Mouse (Mus musculus): ENCODE data around the gene Camk1d.

Gene Camk1d

DNA sequence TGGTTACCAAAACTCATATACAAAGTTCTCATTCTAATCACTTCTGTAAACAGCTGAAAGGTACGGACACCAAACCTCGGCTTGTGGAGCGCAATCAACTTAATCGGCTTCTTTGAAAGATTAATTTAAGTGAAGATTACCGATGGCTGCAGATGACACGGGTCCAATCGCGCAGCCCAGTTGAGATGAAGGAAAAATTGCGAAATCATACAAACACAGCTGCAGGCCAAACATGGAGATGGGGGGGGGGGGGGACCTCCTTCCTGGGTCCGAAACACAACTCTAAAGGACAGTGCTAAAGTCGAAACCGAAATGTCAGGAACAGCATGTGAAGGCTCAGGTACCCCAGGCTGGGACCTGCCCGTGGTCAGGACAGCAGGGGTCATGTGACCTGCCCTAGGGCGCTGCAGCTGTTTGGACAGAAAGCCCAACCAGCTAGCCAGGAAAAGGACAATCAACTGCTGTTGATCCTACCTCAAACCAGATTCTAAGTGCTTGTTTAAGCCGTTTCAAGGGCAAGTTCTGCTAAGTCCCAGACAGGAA, 44.7 kb downstream of the Camk1d start:
- no peak for ATAC-seq (ENCODE audit: insufficient number of reproducible peaks, low FRiP score, low TSS enrichment)

- no peak for ATAC-seq (ENCODE audit: insufficient number of reproducible peaks, low FRiP score, low TSS enrichment)
These were observed 45.4 kb downstream of the Camk1d start for GRCm38 (mm10) chr2:5668940-5669339.

DNA sequence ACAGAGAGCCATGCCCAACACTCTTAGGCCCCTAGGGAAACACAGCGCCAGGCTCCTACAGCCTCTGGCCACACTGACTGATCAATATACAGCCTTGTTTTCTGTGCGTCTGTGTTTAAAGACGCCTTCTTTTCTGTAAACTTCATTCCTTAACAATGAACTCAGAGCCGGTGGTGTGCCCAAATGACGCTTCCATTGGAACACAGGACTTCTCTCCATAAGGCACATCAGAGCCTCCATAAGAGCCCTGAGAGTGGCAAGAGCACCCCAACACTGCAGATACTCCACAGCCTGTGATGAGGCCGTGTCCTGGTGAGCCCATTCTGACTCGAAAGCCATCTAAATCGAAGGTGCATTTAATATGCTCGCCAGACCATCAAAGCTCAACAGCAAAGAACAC, 50.8 kb downstream of the Camk1d start:
- no peak for ATAC-seq (ENCODE audit: insufficient number of reproducible peaks, low FRiP score, low TSS enrichment)

GRCm38 (mm10) chr2:5661946-5662345, 52.4 kb downstream of the Camk1d start:
- no peak for ATAC-seq (ENCODE audit: insufficient number of reproducible peaks, low FRiP score, low TSS enrichment)

DNA sequence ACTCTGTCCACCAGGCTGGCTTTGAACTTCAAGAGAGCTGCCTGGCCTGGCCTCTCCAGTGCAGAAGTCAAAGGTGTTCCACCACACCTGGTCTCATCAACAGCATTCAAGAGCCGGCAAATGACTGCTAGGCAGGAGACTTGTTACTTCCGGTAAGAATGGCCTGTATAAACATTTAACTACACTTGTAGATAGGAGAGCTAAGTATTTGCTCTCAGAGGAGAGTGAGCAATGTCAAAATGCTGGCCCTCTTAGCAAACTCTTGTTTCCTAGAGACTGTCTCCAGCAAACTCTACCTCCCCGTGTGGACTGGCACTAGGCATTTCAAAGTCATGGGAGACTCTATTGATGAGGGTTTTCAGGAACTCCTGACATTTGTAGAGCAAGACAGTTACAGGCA, 56.3 kb downstream of the Camk1d start:
- no peak for ATAC-seq (ENCODE audit: insufficient number of reproducible peaks, low FRiP score, low TSS enrichment)

DNA sequence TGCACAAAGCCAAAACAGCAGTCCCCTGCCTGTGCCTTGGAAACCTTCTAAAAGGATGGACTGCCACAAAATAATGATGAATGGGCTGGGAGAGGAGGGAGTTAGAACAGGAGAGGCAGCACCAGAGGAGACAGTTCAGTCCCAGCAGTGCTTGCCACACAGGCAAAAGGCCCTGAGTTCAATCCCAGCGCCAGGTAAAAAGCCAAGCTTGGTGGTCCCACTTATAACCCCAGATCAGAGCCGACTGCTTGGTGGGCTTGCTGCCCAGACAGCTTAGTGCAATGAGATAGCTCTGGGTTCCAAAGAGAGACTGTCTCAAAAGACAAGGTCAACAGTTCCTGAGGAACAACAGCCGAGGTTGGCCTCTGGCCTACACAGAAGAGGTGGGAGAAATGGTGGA, 58.0 kb downstream of the Camk1d start:
- ATAC-seq (ENCODE audit: insufficient number of reproducible peaks, low FRiP score, low TSS enrichment) = no peak

- no peak for ATAC-seq (ENCODE audit: insufficient number of reproducible peaks, low FRiP score, low TSS enrichment)
These were observed 62.2 kb downstream of the Camk1d start for GRCm38 (mm10) chr2:5652071-5652470.

DNA sequence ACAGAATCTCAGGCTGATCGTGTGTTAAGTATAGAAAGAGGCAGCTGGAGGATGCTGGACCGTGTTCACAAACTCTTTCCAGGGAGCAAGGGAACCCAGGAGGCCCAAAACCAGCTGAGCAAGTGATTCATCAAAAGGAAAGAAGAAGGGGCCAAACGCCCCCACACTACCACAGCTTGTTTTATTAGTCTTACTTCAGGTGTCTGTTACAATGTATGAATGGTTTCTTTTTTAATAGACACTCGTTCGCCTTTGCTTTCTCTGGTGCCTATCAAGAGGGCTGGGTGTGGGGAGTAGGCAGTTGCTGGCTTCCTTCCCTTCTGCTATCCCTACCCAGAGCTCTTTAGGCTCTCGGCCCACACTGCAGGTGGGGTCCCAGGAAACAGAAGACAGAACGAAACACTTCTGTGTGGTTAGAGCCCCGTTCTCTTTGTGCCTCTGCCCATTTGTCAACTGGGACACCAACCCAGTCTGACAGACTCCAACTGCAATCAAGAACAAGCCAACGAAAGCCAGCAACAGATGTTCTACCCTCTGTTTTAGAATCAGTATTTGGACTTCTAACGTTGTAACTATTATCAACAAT, 62.9 kb downstream of the Camk1d start:
- no peak for ATAC-seq (ENCODE audit: insufficient number of reproducible peaks, low FRiP score, low TSS enrichment)

DNA sequence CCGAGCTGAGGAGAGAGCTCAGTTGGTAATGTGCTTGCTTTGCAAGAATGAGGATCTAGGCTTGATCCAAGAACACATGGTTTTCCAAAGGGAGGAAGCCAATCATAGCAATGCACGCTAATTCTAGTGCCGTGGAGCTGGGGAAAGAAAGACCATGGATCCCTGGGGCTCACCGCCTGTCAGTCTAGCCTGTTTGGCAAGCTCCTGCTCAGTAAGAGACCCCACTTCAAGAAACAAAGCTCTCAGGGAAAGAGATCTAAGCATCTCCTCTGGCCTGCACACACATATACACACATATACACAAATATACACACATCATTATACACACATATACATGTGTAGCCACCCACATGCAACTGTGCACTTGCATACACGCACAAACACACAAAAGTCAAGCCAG, 65.1 kb downstream of the Camk1d start:
- ATAC-seq (ENCODE audit: insufficient number of reproducible peaks, low FRiP score, low TSS enrichment) = no peak

- no peak for ATAC-seq (ENCODE audit: insufficient number of reproducible peaks, low FRiP score, low TSS enrichment)
These were observed 65.6 kb downstream of the Camk1d start for GRCm38 (mm10) chr2:5648764-5649163.

DNA sequence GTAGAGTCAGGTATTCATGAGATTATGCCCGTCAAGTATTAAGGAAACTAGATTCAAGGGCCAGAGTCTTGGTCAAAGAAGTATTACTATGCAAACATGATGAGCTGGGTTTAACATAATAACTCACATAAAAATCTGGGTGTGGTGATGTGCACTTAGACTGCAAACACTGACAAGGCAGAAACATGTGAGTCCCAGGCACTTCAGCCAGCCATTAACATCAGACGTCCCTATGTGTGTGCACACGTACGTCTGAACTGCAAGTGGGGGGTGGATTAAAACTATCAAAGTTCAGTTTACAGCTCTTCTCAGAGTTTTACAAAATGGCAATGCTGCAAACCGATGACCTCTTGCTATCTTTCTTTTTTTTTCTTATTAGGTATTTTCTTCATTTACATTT, 68.0 kb downstream of the Camk1d start:
- no peak for ATAC-seq (ENCODE audit: insufficient number of reproducible peaks, low FRiP score, low TSS enrichment)

- ATAC-seq (ENCODE audit: insufficient number of reproducible peaks, low FRiP score, low TSS enrichment) = no peak
These were observed 68.7 kb downstream of the Camk1d start for GRCm38 (mm10) chr2:5645584-5645983.

GRCm38 (mm10) chr2:5643937-5644336, 70.4 kb downstream of the Camk1d start:
- no peak for ATAC-seq (ENCODE audit: insufficient number of reproducible peaks, low FRiP score, low TSS enrichment)

DNA sequence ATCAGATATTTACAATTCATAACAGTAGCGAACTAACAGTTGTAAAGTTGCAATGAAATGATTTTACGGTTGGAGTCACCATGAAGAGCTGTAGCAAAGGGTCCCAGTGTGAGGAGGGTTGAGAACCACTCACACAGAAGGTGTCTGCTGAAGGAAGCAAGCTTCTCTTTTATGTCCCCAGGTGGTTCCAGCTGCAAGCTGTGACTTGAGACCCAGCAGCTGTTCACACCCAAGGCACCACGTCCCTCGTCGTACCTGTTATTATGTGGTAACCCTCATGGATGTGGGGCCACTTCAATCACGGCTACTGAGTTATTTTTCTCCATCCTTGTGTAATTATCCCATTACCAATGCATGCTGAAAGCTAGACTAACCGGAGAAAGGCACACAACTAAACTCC, 71.1 kb downstream of the Camk1d start:
- no peak for ATAC-seq (ENCODE audit: insufficient number of reproducible peaks, low FRiP score, low TSS enrichment)

GRCm38 (mm10) chr2:5642624-5643023, 71.7 kb downstream of the Camk1d start:
- no peak for ATAC-seq (ENCODE audit: insufficient number of reproducible peaks, low FRiP score, low TSS enrichment)

GRCm38 (mm10) chr2:5641678-5642077, 72.6 kb downstream of the Camk1d start:
- ATAC-seq (ENCODE audit: insufficient number of reproducible peaks, low FRiP score, low TSS enrichment) = no peak

DNA sequence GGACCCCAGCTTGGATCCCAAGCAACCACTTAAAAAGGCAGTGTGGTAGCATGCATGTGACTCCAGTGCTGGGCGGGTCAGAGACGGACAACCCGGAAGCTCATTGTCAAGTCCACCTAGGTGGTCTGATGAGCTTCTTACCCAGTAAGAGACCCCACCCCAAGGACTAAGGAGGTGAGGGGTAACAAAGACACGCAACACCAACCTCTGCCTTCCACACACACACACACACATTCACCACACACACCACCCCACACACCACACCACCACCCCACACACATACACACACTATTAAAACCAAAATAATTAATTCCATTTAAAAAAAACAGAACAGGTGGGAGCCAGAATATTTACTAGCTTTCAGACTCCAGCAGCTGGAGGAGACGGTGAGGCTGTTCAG, 73.7 kb downstream of the Camk1d start:
- ATAC-seq (ENCODE audit: insufficient number of reproducible peaks, low FRiP score, low TSS enrichment) = no peak

- ATAC-seq (ENCODE audit: insufficient number of reproducible peaks, low FRiP score, low TSS enrichment) = peak; percentile 67
These were observed 77.2 kb downstream of the Camk1d start for GRCm38 (mm10) chr2:5636801-5637742.

- ATAC-seq (ENCODE audit: insufficient number of reproducible peaks, low FRiP score, low TSS enrichment) = no peak
These were observed 82.0 kb downstream of the Camk1d start for GRCm38 (mm10) chr2:5632355-5632684.

DNA sequence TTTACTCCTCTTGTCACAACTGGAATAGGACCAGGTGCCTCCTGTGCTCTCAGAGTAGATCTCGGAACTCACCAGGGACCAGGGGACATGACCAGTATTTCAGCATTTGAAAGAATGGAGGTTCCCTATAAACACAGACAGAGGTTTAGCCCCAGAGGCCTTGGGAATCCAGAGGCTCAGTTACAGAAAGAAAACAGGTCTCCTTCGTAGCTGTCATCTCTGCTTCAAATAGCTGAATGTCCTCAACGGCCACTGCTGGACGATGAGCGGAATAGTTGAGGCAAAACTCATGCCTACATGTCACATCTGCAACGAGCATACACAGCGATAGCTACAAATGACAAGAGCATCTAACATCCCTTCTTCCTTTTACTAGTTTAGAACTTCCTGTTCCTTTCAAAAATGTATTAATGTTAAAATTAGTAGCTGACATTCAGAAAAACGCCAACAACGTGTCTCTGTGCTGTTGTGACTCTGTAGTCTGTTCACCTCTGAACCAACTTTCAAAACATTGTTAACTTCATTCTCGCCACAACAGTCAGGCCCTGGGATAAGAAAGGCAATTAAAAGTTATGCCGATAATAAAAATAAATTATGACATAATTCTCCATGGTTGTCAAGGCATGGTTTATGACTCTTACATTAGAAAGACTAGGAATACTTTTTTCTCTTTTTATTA, 82.5 kb downstream of the Camk1d start:
- ATAC-seq (ENCODE audit: insufficient number of reproducible peaks, low FRiP score, low TSS enrichment) = no peak

DNA sequence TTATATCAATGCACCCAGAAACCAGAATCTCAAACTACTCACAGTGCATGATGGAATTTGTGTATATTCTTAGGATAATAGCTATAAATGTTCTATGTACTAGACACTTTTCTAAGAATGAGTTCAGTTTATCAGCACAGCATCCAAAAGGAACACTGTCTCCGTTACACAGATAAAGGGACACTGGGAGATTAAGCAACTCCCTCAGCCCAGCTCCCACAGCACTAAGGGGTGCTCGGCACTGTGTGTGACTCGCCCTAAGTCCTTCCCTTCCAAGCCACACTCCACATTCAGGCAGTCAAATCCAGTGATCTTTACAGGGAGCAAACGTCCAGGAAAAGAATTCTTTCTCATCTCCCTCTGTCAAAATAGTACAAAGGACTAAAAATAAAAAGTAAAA, 83.6 kb downstream of the Camk1d start:
- ATAC-seq (ENCODE audit: insufficient number of reproducible peaks, low FRiP score, low TSS enrichment) = no peak

Measured in cerebellum, adult (tissue).